Mouse (Mus musculus) heart, adult 18-20 months (tissue): ENCODE results near the gene Gli2. TPM values are rescaled to one million over a fixed set of nuclear protein-coding genes. Genes with fewer than 3 reads are reported as not detected.

Experiments
- DNase-seq, 2 experiments: peaks; one replicate each; pipeline ENCODE4 v3.0.0; 2021 to 2022; ENCODE audit warnings: mixed read lengths in 1 of 2
- microRNA-seq, 2 experiments: library from miRNA; unstranded; fragments of <30 nt; microRNA quantifications; one replicate each; pipeline ENCODE4 v1.2.0; 2022
- total RNA-seq, 2 experiments: library from RNA; stranded (reverse); gene quantifications; 2 replicates each; pipeline ENCODE4 v1.2.3; 2021

Gli2 gene
- total RNA-seq, 2 experiments from 2014 or later: 1.0 to 1.2 TPM

GRCm38 (mm10) chr1:118799322-118800116, 253.9 kb downstream of the Gli2 start:
- DNase-seq: no peak

GRCm38 (mm10) chr1:118795415-118796167, 257.8 kb downstream of the Gli2 start:
- no peak for DNase-seq

DNA sequence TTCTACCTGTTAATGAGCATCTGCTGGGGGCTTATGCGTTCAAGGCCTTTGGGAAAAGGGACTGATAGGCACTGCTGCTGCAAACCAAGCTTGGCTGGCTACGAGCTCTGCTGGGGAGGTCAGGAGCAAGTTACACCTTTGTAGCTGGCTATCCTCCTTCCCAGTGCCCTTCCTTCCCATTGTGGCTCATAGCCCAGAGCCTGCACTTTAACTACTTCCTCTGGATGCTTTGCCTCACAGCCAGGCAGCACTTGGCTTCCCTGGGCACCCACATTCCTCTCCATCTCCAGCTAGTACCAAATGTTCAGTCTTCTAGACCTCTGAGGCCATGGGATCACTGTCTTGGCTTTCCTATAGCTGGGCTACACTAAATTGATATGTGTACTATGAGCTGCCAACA, 263.5 kb downstream of the Gli2 start:
- no peak for DNase-seq

- DNase-seq: no peak
Observed at GRCm38 (mm10) chr1:118789468-118789867, 264.0 kb downstream of the Gli2 start.

- no peak for DNase-seq
Observed at GRCm38 (mm10) chr1:118788813-118789212, 264.6 kb downstream of the Gli2 start.

DNA sequence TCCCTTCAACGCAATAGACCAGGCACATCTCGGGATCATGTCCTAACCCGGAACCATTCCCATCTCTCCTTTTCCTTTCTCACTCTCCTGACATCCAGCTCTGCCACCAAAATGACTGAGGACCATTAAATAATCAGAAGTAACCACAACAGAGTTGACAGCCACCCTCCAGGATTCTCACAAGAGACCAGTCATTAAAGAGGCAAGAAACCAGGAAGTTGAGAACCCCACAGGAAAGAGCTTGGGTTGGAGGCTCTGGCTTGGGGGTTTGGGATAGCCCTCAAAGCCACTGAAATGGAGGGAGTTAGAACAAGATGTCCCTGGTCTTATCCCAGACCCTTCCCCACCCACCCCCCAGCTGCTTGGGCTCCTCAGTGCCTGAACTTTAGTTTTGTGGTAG, 265.9 kb downstream of the Gli2 start:
- DNase-seq: no peak

Small RNA genes lying within 50 kb of the gene (microRNA-seq; reads per million reads assigned to microRNA genes)
- gene Mir6346: 0 reads per million in 2 experiments
